Mouse (Mus musculus) stomach, postnatal 0 days (tissue): Measurements from ENCODE around the gene Enox1.

ENCODE experiments used
- CTCF ChIP-seq: IDR thresholded peaks from 2 replicates; pipeline ENCODE4 v1.5.1; 2016; ENCODE audit warnings: antibody characterized with exemption, low read depth, mild to moderate bottlenecking, moderate library complexity
- EP300 ChIP-seq: optimal IDR thresholded peaks from 2 replicates; pipeline ENCODE3; 2016; ENCODE audit warnings: antibody characterized with exemption

GRCm38 (mm10) chr14:77563922-77564321, 407.4 kb downstream of the Enox1 start:
- TF ChIP-seq CTCF, result no peak
- TF ChIP-seq EP300, result no peak
